Mouse (Mus musculus) central nervous system, embryonic 18 days (tissue): Measurements from ENCODE around the gene Nom1. TPM values are rescaled to one million over a fixed set of nuclear protein-coding genes. Genes with fewer than 3 reads are reported as not detected.

Source experiments
- polyA plus RNA-seq: library from polyadenylated mRNA; depleted of rRNA; stranded (reverse); fragments of >200 nt; gene quantifications from 2 replicates; pipeline ENCODE4 v1.2.3, GENCODE M21; 2012; rRNA removed

Gene Nom1
- polyA plus RNA-seq: 16.8 and 17.8 TPM in 2 replicates

GRCm38 (mm10) chr5:29434228-29434871, at the start of gene Nom1:
TSS of gene Nom1 (plus strand) at chr5:29434664.

GRCm38 (mm10) chr5:29478208-29479197, 44.0 kb downstream of the Nom1 start, which contains the start of gene Mnx1:
TSS of gene Mnx1 (minus strand) at chr5:29478470.

Other genes with a start within 250 kb of the Nom1 start
- 26.0 and 33.2 TPM in 2 replicates for gene Rnf32, start 238.7 kb upstream of the Nom1 start, polyA plus RNA-seq
- 17.5 and 19.6 TPM in 2 replicates for gene Lmbr1, start 56.3 kb upstream of the Nom1 start, polyA plus RNA-seq
- not detected in 2 replicates for gene Mnx1, start 43.8 kb downstream of the Nom1 start, polyA plus RNA-seq
- gene Ube3c, start 134.6 kb downstream of the Nom1 start, polyA plus RNA-seq: 44.2 and 46.0 TPM in 2 replicates